Mouse (Mus musculus) forebrain, embryonic 15.5 days (tissue): ENCODE data around the gene 4930513O06Rik. TPM values are rescaled to one million over a fixed set of nuclear protein-coding genes. Genes with fewer than 3 reads are reported as not detected.

Experiments
- ATAC-seq: fragments of 200-750 bp; cut with Nextera tagmentation; replicated peaks from 2 replicates; pipeline ENCODE4 v1.8.0; 2017; ENCODE audit warnings: mild to moderate bottlenecking, moderate TSS enrichment, moderate library complexity
- H3K27ac ChIP-seq: fragments of 300-500 bp; sonication (generic); replicated peaks from 2 replicates; pipeline ENCODE4 v1.5.1; 2015; ENCODE audit warnings: mild to moderate bottlenecking, inconsistent platforms
- H3K27me3 ChIP-seq: fragments of 300-500 bp; sonication (generic); 2 replicates; pipeline ENCODE4 v1.6.1; 2015; ENCODE audit warnings: inconsistent platforms
- H3K36me3 ChIP-seq: fragments of 300-500 bp; sonication (generic); 2 replicates; pipeline ENCODE4 v1.6.1; 2015; ENCODE audit warnings: mild to moderate bottlenecking, inconsistent platforms
- H3K4me1 ChIP-seq: fragments of 300-500 bp; sonication (generic); 2 replicates; pipeline ENCODE4 v1.6.1; 2015; ENCODE audit warnings: inconsistent platforms
- H3K4me2 ChIP-seq: fragments of 300-500 bp; sonication (generic); replicated peaks from 2 replicates; pipeline ENCODE4 v1.6.1; 2015; ENCODE audit warnings: mild to moderate bottlenecking, inconsistent platforms
- H3K4me3 ChIP-seq: fragments of 300-500 bp; sonication (generic); 2 replicates; pipeline ENCODE4 v1.5.1; 2015; ENCODE audit warnings: mild to moderate bottlenecking, inconsistent platforms
- H3K9ac ChIP-seq: fragments of 300-500 bp; sonication (generic); replicated peaks from 2 replicates; pipeline ENCODE4 v1.6.1; 2015; ENCODE audit warnings: mild to moderate bottlenecking, inconsistent platforms
- H3K9me3 ChIP-seq: fragments of 300-500 bp; sonication (generic); 2 replicates; pipeline ENCODE4 v1.6.1; 2016; ENCODE audit warnings: inconsistent platforms
- WGBS: fragments of 180-500 bp; shearing (Covaris S2); methylation state at CpG from one replicate; pipeline ENCODE4 v1.1.7; 2015; ENCODE audit warnings: mixed read lengths; 5-methylcytosine and 5-hydroxymethylcytosine counted together
- polyA plus RNA-seq: library from polyadenylated mRNA; unstranded; fragments of >200 nt; fragmentation: Nextera tagmentation; extraction: Ambion mirVana; gene quantifications from 2 replicates; pipeline ENCODE4 v1.2.1, GENCODE M21; 2015

The 4930513O06Rik gene
- polyA plus RNA-seq = not detected in 2 replicates

DNA sequence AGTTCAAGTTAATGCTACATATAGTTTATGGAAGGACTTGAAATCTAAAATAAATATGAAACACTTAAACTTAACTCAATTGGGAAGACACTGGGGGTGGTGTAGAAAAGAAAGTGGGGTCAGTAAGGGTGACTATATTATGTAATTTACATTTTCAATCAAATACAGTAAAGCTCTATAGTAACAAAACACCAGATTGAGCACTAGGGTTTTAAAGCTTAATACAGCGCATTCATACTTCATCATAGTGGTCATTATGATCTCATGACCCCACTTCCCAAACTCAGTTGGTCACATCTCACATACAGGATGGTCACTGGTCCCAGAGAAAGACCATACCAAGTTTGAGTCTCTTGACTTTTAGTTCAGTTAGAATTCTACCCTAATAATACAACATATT is at the start of gene 4930513O06Rik:
Gene 4930513O06Rik (plus strand): TSS at position 301 of the 400 bp plus-strand sequence.
- Histone ChIP-seq H3K9ac (no peak within 1 kb of the TSS), H3K27ac (no peak within 1 kb of the TSS), H3K36me3 (no peaks in the 10 kb centered on the region), H3K9me3 (no peaks in the 10 kb centered on the region), H3K4me2 (no peak within 1 kb of the TSS), H3K4me3 (no peak within 1 kb of the TSS), H3K27me3 (no peaks in the 10 kb centered on the region), H3K4me1 (no peaks in the 10 kb centered on the region)
- 96% methylated on average over 1 of the region's 1 CpGs for WGBS
- ATAC-seq = no peak

DNA sequence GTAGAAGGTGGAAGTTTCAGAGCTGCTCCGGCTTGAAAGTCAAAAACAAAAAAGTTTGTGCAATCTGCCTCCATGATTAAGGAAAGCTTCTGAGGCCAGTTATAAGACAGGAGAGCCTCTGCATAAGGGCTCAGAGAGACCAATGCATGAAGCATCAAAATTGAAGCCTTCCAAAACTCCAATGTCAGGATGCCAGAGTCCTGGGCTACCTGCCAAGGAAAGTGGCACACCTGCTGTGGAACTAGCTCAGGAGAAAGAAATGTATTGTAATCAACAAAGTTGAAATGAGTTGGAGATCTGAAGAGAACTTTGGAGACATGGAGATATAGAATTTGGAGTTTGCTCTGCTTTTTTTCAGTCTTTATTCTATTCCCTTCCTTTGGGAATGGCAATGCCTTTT is 48.4 kb upstream of the 4930513O06Rik start:
- Histone ChIP-seq H3K27me3 (no peaks in the 10 kb centered on the region), H3K9ac (no peak overlapping the region), H3K27ac (no peak overlapping the region), H3K4me3 (no peak overlapping the region), H3K9me3 (no peaks in the 10 kb centered on the region), H3K4me1 (no peaks in the 10 kb centered on the region), H3K36me3 (no peaks in the 10 kb centered on the region), H3K4me2 (no peak overlapping the region)
- ATAC-seq = no peak
- 94% methylated on average over 1 of the region's 1 CpGs for WGBS

GRCm38 (mm10) chrX:139039314-139039713 is 46.7 kb upstream of the 4930513O06Rik start:
- H3K4me3 ChIP-seq = no peak overlapping the region
- WGBS = 75% methylated on average over 2 of the region's 2 CpGs
- no peaks in the 10 kb centered on the region for H3K36me3 ChIP-seq
- H3K9me3 ChIP-seq = no peaks in the 10 kb centered on the region
- no peak for ATAC-seq
- no peaks in the 10 kb centered on the region for H3K27me3 ChIP-seq
- H3K4me1 ChIP-seq = no peaks in the 10 kb centered on the region
- no peak overlapping the region for H3K9ac ChIP-seq
- no peak overlapping the region for H3K27ac ChIP-seq
- H3K4me2 ChIP-seq = no peak overlapping the region

DNA sequence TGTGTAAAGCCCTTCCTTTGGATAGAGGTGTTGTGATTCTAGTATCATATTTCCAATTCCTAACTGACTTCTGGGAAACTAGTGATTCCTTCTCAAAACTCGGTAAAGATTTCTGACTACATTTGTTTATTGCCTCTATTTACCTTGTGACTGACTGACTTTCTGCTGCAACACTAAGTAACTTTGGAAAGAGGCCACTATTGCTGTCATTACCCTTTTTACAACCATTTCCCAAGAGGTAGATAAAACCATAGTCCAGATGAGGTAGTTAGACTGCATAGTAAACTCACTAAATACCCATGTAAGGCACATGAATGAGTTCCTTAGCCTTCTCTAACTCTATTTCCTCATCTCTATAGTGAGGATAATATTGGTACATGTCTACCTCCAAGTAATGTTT is 44.9 kb upstream of the 4930513O06Rik start:
- H3K4me2 ChIP-seq = no peak overlapping the region
- no peak overlapping the region for H3K4me3 ChIP-seq
- ATAC-seq = no peak
- no peaks in the 10 kb centered on the region for H3K9me3 ChIP-seq
- H3K9ac ChIP-seq = no peak overlapping the region
- WGBS = 88% methylated on average over 1 of the region's 1 CpGs
- H3K27ac ChIP-seq = no peak overlapping the region
- H3K4me1 ChIP-seq = no peaks in the 10 kb centered on the region
- H3K36me3 ChIP-seq = no peaks in the 10 kb centered on the region
- no peaks in the 10 kb centered on the region for H3K27me3 ChIP-seq

- H3K4me2 ChIP-seq = no peak overlapping the region
- no peak for ATAC-seq
- no peaks in the 10 kb centered on the region for H3K9me3 ChIP-seq
- no peaks in the 10 kb centered on the region for H3K27me3 ChIP-seq
- H3K4me3 ChIP-seq = no peak overlapping the region
- H3K27ac ChIP-seq = no peak overlapping the region
- WGBS = 76% methylated on average over 1 of the region's 1 CpGs
- no peak overlapping the region for H3K9ac ChIP-seq
- no peaks in the 10 kb centered on the region for H3K4me1 ChIP-seq
- H3K36me3 ChIP-seq = no peaks in the 10 kb centered on the region
Measured at GRCm38 (mm10) chrX:139051976-139052375, 34.1 kb upstream of the 4930513O06Rik start.

DNA sequence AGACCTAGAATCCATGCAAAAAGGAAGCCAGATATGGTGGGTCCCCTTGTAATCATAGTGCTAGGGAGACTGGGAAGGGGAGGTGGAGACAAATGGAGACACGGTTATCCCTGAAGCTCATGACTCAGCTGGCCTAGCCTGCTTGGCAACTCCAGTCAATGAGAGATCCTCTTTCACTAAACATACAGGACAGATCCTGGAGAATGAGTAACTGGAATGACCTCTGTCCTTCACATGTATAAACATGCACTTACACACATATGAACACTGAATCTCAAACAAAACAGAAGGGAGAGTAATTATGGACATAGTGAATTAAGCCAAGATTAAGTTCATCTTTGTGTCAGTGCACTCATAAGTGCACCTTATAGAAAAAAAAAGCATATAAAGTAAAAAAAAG is 32.9 kb upstream of the 4930513O06Rik start:
- Histone ChIP-seq H3K36me3 (no peaks in the 10 kb centered on the region), H3K4me2 (no peak overlapping the region)
- WGBS = 87% methylated on average over 1 of the region's 1 CpGs

GRCm38 (mm10) chrX:139064078-139064477 is 22.0 kb upstream of the 4930513O06Rik start:
- no peaks in the 10 kb centered on the region for H3K36me3 ChIP-seq
- H3K9ac ChIP-seq = no peak overlapping the region
- H3K27me3 ChIP-seq = no peaks in the 10 kb centered on the region
- no peak overlapping the region for H3K4me2 ChIP-seq
- no peaks in the 10 kb centered on the region for H3K9me3 ChIP-seq
- H3K4me1 ChIP-seq = no peaks in the 10 kb centered on the region
- whole genome bisulfite sequencing = 87% methylated on average over 5 of the region's 5 CpGs
- no peak overlapping the region for H3K4me3 ChIP-seq
- ATAC-seq = no peak
- no peak overlapping the region for H3K27ac ChIP-seq

More for the DNA sequence above, 32.9 kb upstream of the 4930513O06Rik start:
- no peak for ATAC-seq
- H3K9me3 ChIP-seq = no peaks in the 10 kb centered on the region
- H3K27ac ChIP-seq = no peak overlapping the region
- no peak overlapping the region for H3K9ac ChIP-seq
- no peak overlapping the region for H3K4me3 ChIP-seq
- H3K4me1 ChIP-seq = no peaks in the 10 kb centered on the region
- no peaks in the 10 kb centered on the region for H3K27me3 ChIP-seq

DNA sequence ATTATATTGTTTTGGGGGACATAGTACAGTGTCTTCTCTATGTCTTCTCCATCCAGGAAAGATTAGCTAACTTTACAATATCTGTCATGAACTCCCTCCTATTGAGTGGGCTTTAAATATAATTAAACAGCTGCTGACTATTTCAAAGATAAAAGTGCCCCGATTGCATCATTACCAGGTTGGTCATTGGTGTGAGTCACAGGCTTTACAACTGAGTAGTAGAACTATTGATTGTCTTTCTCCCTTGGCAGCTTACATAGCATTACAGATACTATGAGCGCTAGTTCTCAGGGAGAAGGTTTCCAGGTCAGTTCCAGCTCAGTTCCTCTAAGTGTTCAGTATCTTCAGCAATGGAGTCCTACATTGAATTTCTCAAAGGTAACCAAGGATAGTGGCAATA is 7.5 kb upstream of the 4930513O06Rik start:
- ATAC-seq = no peak

DNA sequence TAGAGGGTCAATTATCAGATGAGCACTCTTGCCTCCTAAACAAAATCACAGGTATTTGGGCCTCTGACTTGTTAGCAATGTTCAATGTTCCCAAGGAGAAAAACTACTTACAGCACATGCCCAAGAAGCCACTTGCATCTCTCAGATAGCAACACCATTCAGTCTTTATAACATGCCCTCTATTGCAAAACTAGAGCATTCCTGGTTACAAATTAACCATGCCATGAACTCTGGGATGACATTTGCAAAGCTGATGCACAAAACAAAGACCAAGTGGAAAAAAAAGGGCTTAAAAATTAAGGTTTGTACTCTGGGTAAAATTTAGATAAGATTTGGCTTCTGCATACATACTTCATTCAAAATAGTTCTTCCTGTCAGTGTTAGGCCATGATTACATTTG is 966 bp upstream of the 4930513O06Rik start, which contains the start of gene Serpina7:
Gene Serpina7 (minus strand): TSS at position 160 of the 400 bp plus-strand sequence.
- no peak for ATAC-seq
- Histone ChIP-seq H3K4me1 (no peaks in the 10 kb centered on the region), H3K9ac (no peak within 1 kb of the TSS), H3K4me3 (no peak within 1 kb of the TSS), H3K4me2 (no peak within 1 kb of the TSS), H3K27me3 (no peaks in the 10 kb centered on the region), H3K9me3 (no peaks in the 10 kb centered on the region), H3K36me3 (no peaks in the 10 kb centered on the region), H3K27ac (no peak within 1 kb of the TSS)

More for the DNA sequence above, 7.5 kb upstream of the 4930513O06Rik start:
- Histone ChIP-seq H3K36me3 (no peaks in the 10 kb centered on the region), H3K4me3 (no peak overlapping the region), H3K27me3 (no peaks in the 10 kb centered on the region), H3K4me2 (no peak overlapping the region), H3K4me1 (no peaks in the 10 kb centered on the region), H3K27ac (no peak overlapping the region), H3K9me3 (no peaks in the 10 kb centered on the region), H3K9ac (no peak overlapping the region)
- WGBS = 93% methylated on average over 2 of the region's 2 CpGs

DNA sequence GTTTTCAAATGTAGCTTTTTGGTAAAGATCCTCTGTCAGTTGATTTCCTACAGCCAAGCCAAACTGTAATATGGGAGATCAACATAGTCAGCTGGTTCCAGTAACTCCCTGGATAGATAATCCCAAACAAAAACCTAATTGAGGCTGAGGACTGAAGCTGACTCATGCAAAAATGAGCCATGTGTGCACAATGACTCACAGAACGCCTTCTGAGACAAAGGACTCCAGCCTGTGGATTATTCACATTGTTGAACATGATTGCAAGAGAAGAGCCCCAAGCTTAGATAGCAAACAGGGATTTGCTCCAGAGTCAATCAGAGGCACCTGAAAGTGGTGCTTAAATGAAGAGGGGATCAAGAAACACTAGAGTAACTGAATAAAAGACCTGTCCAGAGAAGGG is 11.2 kb downstream of the 4930513O06Rik start:
- no peaks in the 10 kb centered on the region for H3K4me1 ChIP-seq
- H3K9me3 ChIP-seq = no peaks in the 10 kb centered on the region
- WGBS = 48% methylated on average over 1 of the region's 1 CpGs

DNA sequence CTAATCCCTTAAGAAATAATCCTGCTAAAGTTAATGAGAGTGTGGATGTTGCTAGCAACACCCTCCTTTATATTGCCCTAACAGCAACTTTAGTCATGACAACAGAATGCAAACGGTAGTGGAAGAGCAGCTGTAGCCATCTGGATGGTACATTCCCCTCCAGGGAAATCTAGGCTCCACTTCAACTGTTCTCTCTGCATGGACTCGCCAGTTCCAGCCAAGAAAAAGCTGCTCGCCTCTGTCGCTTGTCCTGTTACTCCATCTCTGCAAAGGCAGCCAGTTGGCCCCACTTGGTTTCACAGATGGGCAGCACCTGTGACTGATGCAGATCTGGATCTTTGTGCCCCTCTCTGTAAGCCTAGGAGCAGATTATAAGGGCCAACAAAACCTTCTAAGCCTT is 48.0 kb downstream of the 4930513O06Rik start:
- no peaks in the 10 kb centered on the region for H3K27me3 ChIP-seq
- no peak overlapping the region for H3K27ac ChIP-seq
- no peak overlapping the region for H3K9ac ChIP-seq
- H3K4me1 ChIP-seq = no peaks in the 10 kb centered on the region
- H3K4me2 ChIP-seq = no peak overlapping the region
- H3K36me3 ChIP-seq = no peaks in the 10 kb centered on the region
- ATAC-seq = no peak
- WGBS = 41% methylated on average over 4 of the region's 4 CpGs
- no peaks in the 10 kb centered on the region for H3K9me3 ChIP-seq
- no peak overlapping the region for H3K4me3 ChIP-seq

More for the DNA sequence above, 11.2 kb downstream of the 4930513O06Rik start:
- Histone ChIP-seq H3K4me2 (no peak overlapping the region), H3K36me3 (no peaks in the 10 kb centered on the region), H3K27ac (no peak overlapping the region), H3K27me3 (no peaks in the 10 kb centered on the region), H3K4me3 (no peak overlapping the region), H3K9ac (no peak overlapping the region)
- ATAC-seq = no peak
